Mouse (Mus musculus) layer of hippocampus, adult 9-11 months (tissue): ENCODE measurements around the gene Emx2.
A peak's percentile ranks its signal among the peaks of the same experiment; 100 is the strongest.

Source experiments
- DNase-seq: peaks from one replicate; pipeline ENCODE4 v3.0.0; 2022

The Emx2 gene

DNA sequence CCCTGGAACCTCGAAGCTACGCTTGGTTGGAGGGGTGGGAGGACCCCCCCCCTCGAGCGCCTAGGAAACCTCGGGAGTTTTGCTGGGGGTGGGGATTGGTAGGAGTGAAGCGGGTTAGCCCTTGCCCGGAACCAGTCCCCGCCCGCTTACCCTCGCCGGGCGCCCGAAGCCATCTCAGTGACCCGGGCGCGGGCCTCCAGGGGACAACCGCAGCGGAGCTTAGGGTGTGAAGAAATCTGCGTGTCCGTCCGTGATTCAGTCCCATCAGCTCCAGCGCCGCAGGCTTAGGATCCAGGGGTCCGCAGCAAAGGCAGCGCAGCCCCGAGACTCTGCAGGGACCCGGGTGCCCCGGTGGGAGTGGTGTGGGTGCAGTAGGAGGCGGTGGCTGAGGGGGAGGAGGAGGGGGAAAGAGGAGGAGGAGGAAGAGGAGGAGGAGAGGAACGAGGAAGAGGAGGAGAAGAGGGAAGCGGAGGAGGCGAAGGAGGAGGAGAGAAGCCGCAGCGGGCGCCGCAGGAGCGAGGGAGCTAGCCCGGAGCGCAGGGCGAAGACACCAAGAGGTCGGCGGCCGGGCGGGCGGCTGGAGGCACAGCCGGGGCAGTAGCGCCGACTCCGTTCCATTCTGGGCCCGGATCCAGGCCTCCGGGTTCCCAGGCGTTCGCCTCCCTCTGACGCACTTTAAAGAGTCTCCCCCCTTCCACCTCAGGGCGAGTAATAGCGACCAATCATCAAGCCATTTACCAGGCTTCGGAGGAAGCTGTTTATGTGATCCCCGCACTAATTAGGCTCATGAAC is at the start of gene Emx2:
Gene Emx2 (plus strand): TSS at position 422 of the 792 bp plus-strand sequence.
- DNase-seq: peak; percentile 86

DNA sequence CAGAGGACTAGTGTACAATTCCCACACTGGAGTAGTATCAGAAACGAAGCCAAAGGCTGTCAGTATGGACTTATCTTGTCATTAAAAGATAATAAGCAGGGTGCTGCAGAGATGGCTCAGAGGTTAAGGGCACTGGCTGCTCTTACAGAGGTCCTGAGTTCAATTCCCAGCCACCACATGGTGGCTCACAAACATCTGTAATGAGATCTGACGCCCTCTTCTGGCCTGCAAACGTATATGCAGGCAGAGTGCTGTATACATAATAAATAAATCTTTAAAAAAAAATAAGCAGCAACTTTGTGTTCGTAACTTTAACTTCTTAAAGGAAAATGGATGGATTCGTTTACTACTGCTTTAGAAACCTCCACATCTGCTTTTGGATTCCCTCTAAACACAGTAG is 44.0 kb upstream of the Emx2 start:
- no peak for DNase-seq

DNA sequence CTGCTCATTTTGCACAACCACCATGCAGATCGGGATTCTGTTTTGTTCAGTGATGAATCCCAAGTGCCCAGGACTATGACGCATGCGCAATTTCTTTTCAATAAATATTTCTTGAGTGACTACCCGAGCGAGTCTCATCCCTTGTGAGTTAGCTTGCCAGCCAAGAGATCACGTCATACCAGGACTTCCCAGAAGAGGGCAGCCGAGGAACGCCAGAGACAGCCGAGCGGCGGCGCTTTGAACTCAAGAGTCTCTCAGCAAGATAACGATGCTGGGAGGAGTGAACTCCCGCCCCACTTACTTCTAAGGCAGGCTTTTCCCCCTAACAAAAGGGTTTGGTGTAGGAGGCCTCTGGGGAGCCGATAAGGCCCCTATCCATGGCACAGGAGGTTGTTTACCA is 40.1 kb upstream of the Emx2 start:
- peak; percentile 87 for DNase-seq

DNA sequence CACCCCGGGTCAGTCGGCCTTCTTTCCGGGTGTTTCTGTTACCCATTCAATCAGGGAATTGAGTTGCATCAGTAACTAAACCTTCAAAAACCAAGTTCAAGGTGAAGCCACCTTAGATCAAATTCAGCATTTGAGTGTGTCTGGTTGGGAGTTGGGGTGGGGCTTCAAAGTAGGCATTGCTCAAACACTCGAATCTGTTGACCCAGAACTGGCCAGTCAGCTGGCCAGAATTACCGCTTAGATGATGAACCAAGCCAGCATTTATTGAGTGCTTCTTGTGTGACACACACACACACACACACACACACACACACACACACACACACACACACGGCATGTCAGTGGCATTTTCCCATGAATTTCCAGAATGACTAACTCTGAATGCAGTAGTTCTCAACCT is 39.5 kb upstream of the Emx2 start:
- no peak for DNase-seq

DNA sequence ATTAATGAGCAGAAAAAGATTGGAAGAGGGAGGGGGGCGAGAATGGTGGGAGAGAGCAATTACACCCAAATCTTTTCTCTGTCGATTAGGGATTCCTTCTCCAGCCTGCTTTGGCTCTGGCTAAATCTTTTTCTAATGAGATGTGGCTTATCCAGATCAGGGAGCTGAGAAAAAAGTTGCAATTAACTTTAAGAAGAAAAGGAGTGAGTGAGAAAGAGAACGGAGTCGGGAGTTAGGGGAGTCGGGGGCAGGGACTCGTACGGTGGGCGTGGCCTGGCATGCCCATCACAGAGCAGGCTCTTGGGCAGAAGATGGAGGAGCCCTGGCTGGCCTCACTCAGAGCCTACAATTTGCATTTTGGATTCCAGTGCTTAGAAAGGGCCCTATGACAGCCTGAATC is 35.8 kb upstream of the Emx2 start:
- no peak for DNase-seq

DNA sequence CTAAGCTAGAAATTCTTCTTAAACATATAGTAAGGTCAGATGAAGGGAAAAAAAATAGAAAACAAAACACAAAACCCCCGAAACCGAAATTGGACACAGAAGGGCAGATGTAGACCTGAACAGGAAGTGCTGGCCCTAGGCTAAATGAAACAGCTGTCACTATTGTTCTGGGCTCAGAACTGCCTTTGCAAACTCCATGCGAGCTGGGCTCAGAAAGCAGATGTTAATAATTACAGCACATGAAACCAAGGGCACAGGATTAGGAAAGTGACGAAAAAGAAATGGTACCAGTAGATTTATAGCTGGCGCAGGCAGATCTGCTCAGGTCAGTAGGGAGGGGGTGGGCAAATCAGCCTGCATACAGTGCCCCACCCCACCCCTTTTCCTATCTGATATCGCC is 34.5 kb upstream of the Emx2 start:
- no peak for DNase-seq

DNA sequence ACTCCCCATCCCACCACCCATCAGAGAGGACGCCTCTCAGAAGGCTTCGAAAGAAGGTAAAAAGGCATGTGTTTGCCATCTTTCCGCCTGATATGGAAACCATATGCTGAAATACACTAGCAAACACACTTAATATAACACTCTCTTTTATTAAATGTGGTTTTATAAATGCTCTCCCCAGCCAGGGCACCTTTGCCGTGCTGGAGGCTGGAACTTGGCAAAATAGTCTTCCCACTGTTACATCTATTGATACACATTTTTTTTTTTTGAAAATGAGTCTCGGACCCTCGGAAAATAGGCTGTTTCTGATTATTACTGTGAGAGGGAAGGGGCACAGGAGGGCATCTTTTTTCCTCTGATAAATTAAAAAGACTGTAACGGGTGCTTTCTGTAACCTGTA is 33.2 kb upstream of the Emx2 start:
- DNase-seq: no peak

DNA sequence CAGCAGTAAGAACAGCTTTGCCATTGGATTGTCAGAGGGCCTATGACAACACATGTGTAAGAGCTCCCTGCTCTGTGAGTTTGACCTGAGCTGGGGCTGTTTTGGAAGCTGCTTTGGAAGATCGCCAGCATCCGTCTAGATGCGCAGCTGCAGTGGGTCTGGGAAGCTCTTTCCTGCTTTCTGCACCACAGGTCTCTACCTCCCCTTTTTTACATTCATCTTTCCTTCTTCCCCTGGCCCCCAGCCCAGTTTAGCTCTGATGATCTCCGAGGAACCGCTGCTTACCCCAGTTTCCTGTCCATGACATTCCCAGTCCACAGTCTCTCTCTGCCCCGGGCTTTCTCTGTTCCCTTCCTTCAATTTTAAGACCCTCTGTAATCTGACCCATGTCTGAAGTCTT is 25.9 kb upstream of the Emx2 start:
- DNase-seq: no peak

DNA sequence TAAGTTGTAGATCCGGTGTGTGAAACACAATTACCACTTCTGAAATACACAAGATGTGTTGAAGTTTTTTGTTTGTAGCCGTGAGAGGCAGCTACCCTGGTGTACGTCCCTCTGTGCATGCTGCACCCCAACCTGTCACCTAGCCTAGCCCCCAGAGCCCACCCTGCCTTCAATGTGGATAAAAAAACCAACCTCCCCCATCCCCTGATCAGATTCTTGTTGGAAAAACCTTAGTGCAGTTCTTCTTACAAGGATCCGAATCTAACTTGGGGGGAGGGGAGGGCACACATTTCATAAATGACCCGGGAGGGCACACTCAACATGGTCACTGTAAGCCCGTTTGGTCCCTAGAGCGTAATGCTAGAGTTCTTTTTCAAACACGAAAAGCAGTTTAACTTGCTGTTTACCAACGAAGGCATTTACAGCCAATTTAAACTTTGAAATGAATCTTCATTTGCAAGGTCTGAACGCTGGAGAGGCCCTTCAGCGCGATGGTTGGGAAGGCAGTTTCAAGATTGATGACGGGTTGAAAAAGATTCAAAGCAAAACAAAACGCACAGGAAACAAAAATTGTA is 7.5 kb upstream of the Emx2 start:
- DNase-seq: no peak

DNA sequence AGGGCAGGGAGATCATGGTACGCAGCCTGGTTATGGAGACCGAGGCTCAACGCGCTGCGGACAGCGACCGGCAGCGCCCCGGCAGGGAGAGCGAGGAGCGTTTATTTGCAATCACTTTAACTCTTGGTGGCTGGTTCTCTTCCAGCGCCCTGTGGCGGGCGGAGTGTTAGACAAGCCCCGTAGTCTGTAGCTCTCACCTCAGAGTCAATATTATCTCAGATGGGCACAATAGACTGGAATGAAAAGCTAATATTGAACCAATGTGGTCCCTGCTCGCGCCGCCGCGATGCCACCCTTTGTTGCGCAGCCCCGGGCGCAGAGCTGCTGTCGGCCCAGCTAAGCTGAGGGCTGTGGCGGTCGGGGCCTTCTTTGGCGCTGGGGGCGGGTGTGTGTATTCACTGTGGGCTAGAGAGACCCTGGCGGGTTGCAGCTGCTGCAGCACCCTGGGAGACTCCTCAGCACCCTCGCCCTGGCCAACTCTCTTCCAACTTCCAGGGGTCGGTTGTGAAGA is 6.7 kb upstream of the Emx2 start:
- DNase-seq: no peak

DNA sequence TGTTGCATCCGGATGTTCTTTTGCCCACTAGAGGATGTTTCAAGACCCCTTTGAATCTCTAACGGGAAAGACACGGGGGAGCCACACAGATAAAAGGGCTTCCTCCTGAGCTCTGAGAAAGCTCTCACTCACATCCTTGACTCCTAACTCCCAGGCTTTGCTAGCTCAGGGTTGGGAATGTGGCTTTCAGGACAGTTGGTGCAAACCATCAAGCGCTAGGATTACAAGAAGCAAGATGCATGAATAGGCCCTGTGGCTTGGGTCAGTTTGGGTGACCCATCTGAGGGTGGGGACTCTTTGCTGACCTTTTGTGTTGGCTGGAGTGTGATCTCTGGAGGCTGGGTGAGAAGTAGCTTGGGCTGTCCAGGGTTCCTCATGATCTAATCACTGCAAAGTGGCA is 5.9 kb upstream of the Emx2 start:
- no peak for DNase-seq

DNA sequence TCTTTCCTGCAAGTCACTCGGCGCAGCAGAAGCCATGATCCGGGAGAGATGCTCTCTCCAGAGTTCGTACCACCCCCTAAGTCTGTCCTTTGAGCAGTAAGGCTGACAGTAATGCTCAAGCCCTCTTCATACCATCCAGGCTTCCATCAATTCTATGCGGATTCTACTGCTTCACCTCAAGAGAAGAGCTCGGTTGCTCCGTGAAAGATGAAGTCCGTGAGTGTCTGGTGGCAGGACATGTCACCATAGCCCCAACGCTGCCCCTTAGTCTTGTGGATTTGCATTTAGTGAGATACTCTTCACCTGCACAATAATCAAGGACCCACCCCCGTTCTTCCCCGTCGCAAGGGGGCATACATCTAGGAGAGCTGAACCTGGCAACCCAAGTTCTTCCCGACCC is 4.6 kb upstream of the Emx2 start:
- no peak for DNase-seq

DNA sequence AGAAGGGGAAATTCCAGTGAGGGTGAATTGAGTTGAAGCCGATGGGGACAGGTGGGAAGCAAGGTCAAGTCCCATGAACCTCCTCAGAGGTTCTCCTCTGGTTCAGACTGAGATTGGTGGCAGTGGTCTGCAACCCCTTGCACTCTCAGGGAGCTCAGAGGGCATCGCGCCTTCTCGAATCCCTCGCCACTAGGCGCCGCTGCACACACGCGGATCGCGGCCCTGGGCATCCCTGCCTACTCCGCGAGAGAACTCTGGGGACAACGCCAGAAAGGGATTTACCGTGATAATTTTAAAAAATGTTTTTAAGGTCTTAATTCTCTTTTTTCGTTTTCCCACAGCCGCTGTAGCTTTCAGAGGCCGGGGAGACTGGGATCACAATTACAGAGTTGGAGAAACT is 4.0 kb upstream of the Emx2 start:
- DNase-seq: no peak

DNA sequence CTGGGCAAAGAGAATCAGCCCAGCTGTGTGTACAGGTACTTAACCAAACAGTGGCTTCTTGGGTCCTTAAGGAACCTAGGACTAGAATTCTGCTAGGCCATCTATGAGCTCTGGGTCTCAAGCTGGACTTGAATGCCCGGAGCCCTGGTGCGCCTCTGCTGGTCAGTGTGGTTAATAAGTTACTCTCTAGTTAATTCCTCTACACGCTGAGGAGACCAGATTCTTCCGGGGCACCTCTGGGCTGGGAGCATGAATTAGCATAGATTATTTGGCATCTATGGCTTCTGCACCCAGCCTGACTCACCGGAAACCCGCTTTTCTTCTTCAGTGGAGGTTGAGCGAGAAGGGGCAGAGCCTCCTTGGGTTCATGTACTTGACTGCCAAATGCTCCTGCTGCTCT is 2.5 kb upstream of the Emx2 start:
- DNase-seq: no peak

DNA sequence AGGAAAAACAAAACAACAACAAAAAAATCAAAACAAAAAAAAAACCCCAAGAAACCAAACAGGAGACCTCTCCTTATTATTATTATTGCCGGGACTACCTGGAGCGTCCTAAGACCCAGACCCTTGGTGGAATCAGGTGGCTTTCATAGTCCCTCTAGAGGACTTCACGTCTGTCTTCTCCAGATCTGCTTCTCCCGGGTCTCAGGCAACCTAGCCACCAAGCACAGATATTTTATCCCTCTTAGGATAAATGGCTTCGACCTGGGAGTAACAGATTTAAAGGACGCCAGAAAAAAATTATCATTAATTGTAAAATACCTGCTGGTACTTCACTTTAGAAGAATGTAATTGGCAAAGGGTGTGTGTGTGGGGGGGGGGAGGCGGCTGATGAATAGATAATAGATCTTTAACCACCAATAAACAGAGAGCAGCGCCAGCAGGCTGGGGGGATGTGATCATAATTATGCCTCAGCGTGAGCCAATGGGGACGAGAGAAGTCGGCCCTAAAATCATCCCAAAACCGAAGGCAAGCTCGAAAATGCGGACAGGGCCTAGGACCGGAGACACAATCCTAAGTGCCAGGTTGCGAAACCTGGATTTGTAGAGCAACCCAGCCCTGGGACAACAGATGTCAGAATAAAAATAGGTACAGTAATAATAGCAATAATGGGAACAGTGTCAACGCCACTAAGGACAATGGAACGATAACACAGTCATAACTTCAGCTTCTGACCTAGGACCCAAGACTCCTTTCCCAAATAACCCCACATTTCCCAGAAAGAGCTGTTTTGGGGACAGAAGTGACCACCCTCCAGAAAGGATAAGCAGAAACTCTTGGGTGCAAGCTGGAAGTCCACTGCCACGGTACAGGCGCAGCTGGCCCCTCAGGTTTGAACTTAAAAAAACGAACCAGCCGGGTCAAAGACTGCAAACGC is 894 bp upstream of the Emx2 start:
- DNase-seq: peak; percentile 92

DNA sequence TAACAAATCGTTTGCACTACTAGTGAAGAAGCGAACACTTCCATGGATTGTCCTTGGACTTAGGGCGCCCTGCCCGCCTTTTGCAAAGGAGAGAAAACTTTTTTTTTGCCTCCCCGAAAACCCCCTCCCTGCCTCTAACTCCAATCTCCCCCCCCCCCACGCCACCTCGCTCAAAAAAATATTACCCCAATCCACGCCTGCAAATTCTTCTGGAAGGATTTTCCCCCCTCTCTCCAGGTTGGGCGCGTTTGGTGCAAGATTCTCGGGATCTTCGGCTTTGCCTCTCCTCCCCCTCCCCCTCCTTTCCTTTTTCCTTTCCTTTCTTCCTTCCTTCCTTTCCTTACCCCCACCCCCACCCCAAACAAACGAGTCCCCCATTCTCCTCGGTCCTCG is 567 bp downstream of the Emx2 start:
- DNase-seq: no peak

DNA sequence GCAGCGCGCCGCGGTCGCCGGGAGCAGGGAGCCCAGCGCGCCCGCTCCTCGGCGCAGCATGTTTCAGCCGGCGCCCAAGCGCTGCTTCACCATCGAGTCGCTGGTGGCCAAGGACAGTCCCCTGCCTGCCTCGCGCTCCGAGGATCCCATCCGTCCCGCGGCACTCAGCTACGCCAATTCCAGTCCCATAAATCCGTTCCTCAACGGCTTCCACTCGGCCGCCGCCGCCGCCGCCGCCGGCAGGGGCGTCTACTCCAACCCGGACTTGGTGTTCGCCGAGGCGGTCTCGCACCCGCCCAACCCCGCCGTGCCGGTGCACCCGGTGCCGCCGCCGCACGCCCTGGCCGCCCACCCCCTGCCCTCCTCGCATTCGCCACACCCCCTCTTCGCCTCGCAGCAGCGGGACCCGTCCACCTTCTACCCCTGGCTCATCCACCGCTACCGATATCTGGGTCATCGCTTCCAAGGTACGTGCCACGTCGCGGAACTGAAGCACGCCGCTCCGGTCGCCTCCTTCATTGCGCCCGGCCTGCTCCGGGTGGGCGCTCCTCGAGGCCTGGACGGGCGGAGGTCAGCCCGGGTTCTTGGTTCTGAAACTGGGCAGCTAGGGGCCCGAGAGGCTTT is 1.1 kb downstream of the Emx2 start:
- no peak for DNase-seq

DNA sequence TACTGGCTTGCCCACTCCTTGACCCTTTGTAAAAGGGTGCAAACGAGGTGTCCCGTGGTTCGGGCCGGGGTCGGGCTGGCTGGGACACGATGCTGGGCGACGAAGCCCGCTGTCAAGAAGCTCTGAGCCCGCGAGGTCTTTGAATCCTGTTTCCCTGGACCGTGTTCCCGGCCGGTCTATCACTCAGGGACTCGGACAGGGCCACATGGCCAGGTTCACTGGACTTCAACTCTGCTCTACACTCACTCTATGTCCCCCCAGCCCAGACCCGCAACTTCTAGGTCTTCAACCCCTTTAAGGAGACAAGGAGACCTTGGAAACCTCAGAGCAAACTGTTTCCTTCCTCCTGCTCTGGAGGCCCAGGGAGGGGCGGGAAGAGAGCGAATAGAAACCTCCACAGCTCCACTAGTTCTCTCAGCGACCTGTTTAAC is 1.7 kb downstream of the Emx2 start:
- no peak for DNase-seq

DNA sequence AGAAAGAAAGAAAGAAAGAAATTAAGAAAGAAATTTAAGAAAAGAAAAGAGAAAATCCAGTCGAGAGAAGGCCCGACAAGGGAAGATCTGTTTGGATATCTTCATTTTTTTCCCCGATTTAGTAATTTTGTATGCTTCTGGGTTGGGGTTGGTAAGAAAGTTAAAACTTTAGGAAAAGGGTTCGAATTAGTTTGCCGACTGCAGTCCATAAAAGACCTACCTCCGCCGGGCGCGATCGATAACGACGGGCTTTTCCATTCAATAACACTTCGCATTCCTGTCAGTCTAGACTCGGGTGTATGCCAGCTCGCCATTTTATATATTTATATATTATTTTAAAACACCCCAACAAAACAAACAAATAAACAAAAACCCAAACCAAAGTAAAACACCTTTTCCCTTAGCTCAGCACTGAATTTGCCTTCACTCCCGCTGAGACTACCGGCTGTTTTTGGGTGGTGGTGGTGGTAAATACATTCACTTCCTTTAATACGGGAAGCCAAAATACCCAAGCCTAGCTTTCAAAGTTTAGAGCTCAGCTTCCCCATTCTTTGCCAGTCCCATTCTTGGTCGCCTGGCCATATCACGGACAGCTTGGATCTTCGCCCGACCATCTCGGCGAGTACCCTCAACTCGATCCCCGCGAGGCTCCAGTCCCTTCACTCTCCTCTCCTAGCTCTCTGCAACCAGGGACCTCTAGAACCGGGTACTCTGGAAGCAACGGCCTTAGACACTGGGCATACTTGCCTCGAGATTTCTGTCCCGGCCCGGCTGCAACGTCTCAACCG is 2.4 kb downstream of the Emx2 start:
- DNase-seq: no peak

DNA sequence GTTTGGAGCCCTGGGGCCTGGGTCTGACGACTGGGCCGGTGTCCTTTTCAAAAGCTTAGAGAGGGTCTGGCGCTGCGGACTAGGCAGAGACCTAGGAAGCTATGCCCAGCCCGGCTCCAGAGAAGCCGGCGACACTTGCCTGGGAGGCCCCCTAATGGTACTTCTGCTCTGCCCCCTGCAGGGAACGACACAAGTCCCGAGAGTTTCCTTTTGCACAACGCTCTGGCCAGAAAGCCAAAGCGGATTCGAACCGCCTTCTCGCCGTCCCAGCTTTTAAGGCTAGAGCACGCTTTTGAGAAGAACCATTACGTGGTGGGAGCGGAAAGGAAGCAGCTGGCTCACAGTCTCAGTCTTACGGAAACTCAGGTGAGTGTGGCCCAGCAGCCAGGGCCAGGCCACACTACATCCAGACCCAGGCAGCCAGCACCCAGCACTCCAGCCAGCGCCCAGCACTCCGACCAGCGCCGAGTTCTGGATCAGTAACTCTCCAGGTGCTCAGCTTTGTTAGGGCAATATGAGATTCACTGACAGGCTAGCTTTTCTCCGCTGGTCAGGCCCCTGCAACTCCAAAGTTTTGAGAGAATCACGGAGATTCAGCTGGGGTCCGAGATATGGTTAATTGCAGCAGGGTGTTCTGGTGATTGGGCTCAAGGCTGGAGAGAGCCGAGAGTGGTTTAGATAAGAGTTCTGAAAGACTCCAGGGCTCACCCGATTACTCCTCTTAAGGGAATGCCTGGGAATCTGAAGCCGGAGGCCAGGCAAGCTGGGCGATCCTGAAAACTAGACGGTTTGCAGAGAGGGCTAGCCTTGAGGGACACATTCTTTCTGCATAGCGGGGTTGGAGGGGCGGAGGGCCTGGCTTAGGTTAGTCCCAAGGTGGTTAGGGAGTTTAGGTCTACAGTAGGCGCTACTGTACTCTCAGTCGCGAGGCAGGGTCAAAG is 3.6 kb downstream of the Emx2 start:
- DNase-seq: no peak
